Mouse (Mus musculus) liver, embryonic 14.5 days (tissue): ENCODE measurements at regions not wholly inside any gene's neighbourhood (a gene's known extent, or its start where the extent isn't known, plus 50 kb on each side); places are given as distances from the start of the nearest gene placed in this dataset.

Source experiments
- ATAC-seq: fragments of 200-750 bp; cut with Nextera tagmentation; 2 replicates; pipeline ENCODE4 v1.8.0; 2017; ENCODE audit warnings: moderate number of reproducible peaks, mild to moderate bottlenecking, moderate library complexity; ENCODE audit not compliant: insufficient read depth
- DNase-seq, 3 experiments: peaks; one replicate each; pipeline ENCODE4 v3.0.0-alpha.2; 2012 to 2013; ENCODE audit warnings: low read depth in 3 of 3, low spot score in 3 of 3
- H3K27ac ChIP-seq: fragments of 300-500 bp; sonication (generic); 2 replicates; pipeline ENCODE4 v1.5.1; 2014; ENCODE audit warnings: moderate library complexity, mild to moderate bottlenecking, control low read depth, inconsistent platforms
- H3K27me3 ChIP-seq: fragments of 300-500 bp; sonication (generic); 2 replicates; pipeline ENCODE4 v1.6.1; 2014; ENCODE audit warnings: mild to moderate bottlenecking, low read length, moderate library complexity; ENCODE audit not compliant: control insufficient read depth, insufficient read depth
- H3K36me3 ChIP-seq: fragments of 300-500 bp; sonication (generic); replicated peaks from 2 replicates; pipeline ENCODE4 v1.6.1; 2014; ENCODE audit warnings: low read depth; ENCODE audit not compliant: control insufficient read depth, insufficient read depth
- H3K4me1 ChIP-seq, 2 experiments: fragments of 200-500 bp in 1 of 2; fragments of 300-500 bp in 1 of 2; sonication (generic) in 1 of 2; replicated peaks; 2 replicates each; pipeline ENCODE4 v1.6.1; 2012 to 2014; ENCODE audit warnings: antibody characterized with exemption in 1 of 2, inconsistent platforms in 1 of 2, low read length in 1 of 2; ENCODE audit not compliant: control insufficient read depth in 2 of 2, insufficient read depth in 2 of 2
- H3K4me2 ChIP-seq: fragments of 300-500 bp; sonication (generic); 2 replicates; pipeline ENCODE4 v1.6.1; 2014; ENCODE audit warnings: low read depth, mild to moderate bottlenecking, control low read depth, moderate library complexity
- H3K4me3 ChIP-seq, 2 experiments: fragments of 200-500 bp in 1 of 2; fragments of 300-500 bp in 1 of 2; sonication (generic) in 1 of 2; 2 replicates each; pipeline ENCODE4 v1.5.1; 2012 to 2014; ENCODE audit warnings: low read depth in 2 of 2, low read length in 2 of 2, mild to moderate bottlenecking in 2 of 2, control low read depth in 1 of 2, inconsistent platforms in 1 of 2, moderate library complexity in 1 of 2; ENCODE audit not compliant: insufficient read depth in 1 of 2
- H3K9ac ChIP-seq: fragments of 300-500 bp; sonication (generic); replicated peaks from 2 replicates; pipeline ENCODE4 v1.6.1; 2014; ENCODE audit warnings: mild to moderate bottlenecking, control low read depth, moderate library complexity
- H3K9me3 ChIP-seq: fragments of 300-500 bp; sonication (generic); 2 replicates; pipeline ENCODE4 v1.6.1; 2016; ENCODE audit warnings: low read length, mixed read lengths; ENCODE audit not compliant: control insufficient read depth
- CTCF ChIP-seq: IDR thresholded peaks from 2 replicates; pipeline ENCODE4 v1.5.1; 2016; ENCODE audit warnings: antibody characterized with exemption, low read depth, control low read depth
- EP300 ChIP-seq: IDR thresholded peaks from 2 replicates; pipeline ENCODE4 v1.6.1; 2016; ENCODE audit warnings: antibody characterized with exemption, low read depth
- WGBS: fragments of 180-500 bp; shearing (Covaris S2); extraction: QIAGEN DNeasy Blood & Tissue Kit; methylation state at CpG from one replicate; pipeline ENCODE4 v1.1.7; 2014; ENCODE audit not compliant: insufficient replicate concordance; 5-methylcytosine and 5-hydroxymethylcytosine counted together

DNA sequence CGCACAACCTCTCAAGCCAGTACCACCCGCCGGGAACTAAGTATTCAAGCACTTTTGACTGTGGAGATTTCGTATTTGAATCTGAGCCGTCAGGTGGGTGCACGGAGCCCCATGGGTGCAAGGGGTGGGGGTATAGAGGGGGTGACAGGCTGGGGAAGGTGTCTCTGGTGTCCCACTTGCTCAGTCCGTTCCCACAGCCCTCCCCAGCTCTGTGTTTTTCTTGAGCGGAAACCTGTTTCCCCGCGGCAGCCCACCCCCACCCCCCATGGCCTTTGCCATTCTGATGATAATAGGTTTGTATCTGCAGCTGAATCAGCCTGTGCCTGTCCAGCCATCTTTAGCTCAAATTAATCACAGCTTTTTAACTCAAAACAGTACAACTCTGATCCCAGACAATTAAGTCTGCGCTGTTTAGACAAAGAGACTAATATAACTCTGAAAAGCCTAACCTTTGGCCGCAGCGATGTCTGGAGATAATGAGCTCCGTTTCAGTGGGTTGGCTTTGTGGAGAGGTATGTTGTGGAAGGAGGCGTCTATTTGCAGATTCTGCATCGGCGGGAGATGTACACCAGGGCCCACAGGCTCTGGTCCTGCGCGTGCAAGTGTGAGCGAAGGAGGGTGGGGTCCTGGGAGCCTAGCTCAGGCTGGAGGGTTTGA is 437.0 kb downstream of the Vrk1 start:
- H3K27me3 ChIP-seq, result no peaks in the 10 kb centered on the region
- no peak for ATAC-seq
- no peak for TF ChIP-seq EP300
- TF ChIP-seq CTCF, result no peak
- no peaks in the 10 kb centered on the region for H3K36me3 ChIP-seq
- 75% methylated on average over 20 of the region's 20 CpGs for WGBS
- no peak overlapping the region for H3K27ac ChIP-seq
- H3K4me2 ChIP-seq, result no peak overlapping the region
- no peak overlapping the region for H3K9ac ChIP-seq
- H3K4me3 ChIP-seq, result no peak overlapping the region
- no peak for DNase-seq
- no peaks in the 10 kb centered on the region for H3K9me3 ChIP-seq
- no peaks in the 10 kb centered on the region for H3K4me1 ChIP-seq

- Histone ChIP-seq H3K27me3 (no peaks in the 10 kb centered on the region), H3K9me3 (no peaks in the 10 kb centered on the region), H3K27ac (no peak overlapping the region), H3K36me3 (no peaks in the 10 kb centered on the region), H3K4me1 (no peaks in the 10 kb centered on the region), H3K9ac (no peak overlapping the region), H3K4me3 (no peak overlapping the region), H3K4me2 (no peak overlapping the region)
- TF ChIP-seq EP300 (no peak), CTCF (no peak)
- no peak for ATAC-seq
- 50% methylated on average over 6 of the region's 6 CpGs for WGBS
- no peak for DNase-seq
These were observed 438.5 kb downstream of the Vrk1 start for GRCm38 (mm10) chr12:106448551-106448950.

DNA sequence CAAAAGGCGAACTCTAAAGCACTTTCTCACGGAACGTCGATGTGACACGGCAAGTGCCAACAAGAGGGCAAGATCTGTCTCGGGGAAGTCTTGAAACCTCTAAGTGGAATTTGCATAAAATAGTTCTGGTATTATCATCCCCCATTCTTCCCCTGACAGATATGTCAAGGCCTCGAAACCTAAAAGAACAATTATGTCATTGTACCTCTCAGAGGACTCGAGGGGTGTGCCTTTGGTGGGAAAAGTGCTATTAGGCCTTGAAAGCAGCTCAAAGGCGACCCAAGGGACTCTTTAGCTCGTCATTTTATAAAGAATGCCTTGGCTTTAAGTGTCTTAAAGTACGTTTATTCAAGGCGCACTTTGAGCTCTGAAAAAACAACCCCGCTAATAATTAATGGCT is 443.5 kb downstream of the Vrk1 start:
- DNase-seq (no peak), ATAC-seq (no peak)
- WGBS, result 68% methylated on average over 13 of the region's 13 CpGs

DNA sequence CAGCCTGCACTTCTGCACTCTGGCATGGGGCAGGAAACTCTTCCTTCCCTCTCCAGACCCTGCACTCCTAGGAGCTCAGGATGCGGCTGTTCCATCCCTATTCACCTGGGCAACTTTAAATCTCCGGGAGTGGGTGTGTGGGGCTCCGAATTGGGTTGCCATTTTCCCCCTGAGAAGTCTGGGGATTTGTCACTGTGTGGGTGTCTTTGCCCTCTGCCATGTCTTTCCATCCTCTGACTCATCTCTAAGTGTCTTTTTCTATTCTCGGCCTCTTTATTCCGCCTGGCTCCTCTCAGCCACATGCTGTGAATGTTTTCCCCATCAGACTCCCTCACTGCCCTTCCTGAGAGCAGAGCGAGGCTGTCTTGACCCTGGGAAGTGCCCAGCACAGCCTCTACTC is 448.2 kb downstream of the Vrk1 start:
- no peak for TF ChIP-seq EP300
- no peak for TF ChIP-seq CTCF
- ATAC-seq, result no peak
- WGBS, result 36% methylated on average over 6 of the region's 6 CpGs
- no peak overlapping the region for H3K4me3 ChIP-seq
- no peaks in the 10 kb centered on the region for H3K36me3 ChIP-seq
- H3K4me1 ChIP-seq, result no peaks in the 10 kb centered on the region
- no peaks in the 10 kb centered on the region for H3K27me3 ChIP-seq
- H3K9me3 ChIP-seq, result no peaks in the 10 kb centered on the region
- DNase-seq, result no peak
- no peak overlapping the region for H3K27ac ChIP-seq
- H3K4me2 ChIP-seq, result no peak overlapping the region
- H3K9ac ChIP-seq, result no peak overlapping the region

More for the DNA sequence above, 443.5 kb downstream of the Vrk1 start:
- Histone ChIP-seq H3K36me3 (no peaks in the 10 kb centered on the region), H3K4me2 (no peak overlapping the region), H3K4me1 (no peaks in the 10 kb centered on the region), H3K27ac (no peak overlapping the region), H3K9me3 (no peaks in the 10 kb centered on the region), H3K4me3 (no peak overlapping the region), H3K27me3 (no peaks in the 10 kb centered on the region), H3K9ac (no peak overlapping the region)
- TF ChIP-seq EP300, result no peak
- no peak for TF ChIP-seq CTCF

GRCm38 (mm10) chr12:106460650-106461049 is 450.6 kb downstream of the Vrk1 start:
- no peaks in the 10 kb centered on the region for H3K36me3 ChIP-seq
- H3K4me3 ChIP-seq, result no peak overlapping the region
- ATAC-seq (no peak), DNase-seq (no peak)
- no peaks in the 10 kb centered on the region for H3K4me1 ChIP-seq
- 69% methylated on average over 7 of the region's 7 CpGs for WGBS
- no peak for TF ChIP-seq EP300
- TF ChIP-seq CTCF, result no peak
- H3K9ac ChIP-seq, result no peak overlapping the region
- no peaks in the 10 kb centered on the region for H3K9me3 ChIP-seq
- no peak overlapping the region for H3K27ac ChIP-seq
- no peaks in the 10 kb centered on the region for H3K27me3 ChIP-seq
- no peak overlapping the region for H3K4me2 ChIP-seq
